Mouse (Mus musculus) cortical plate, adult 2 months (tissue): ENCODE data around the gene Kcnip2.

Experiments
- CTCF ChIP-seq: fragments of 200-500 bp; IDR thresholded peaks from 2 replicates; pipeline ENCODE4 v1.5.1; 2011; ENCODE audit warnings: mild to moderate bottlenecking, control low read depth, low read length; ENCODE audit not compliant: insufficient read depth; ENCODE audit errors: extremely low read depth
- POLR2A ChIP-seq: fragments of 200-500 bp; IDR thresholded peaks from 2 replicates; pipeline ENCODE4 v1.6.1; 2011; ENCODE audit warnings: mild to moderate bottlenecking, low read length, control low read depth; ENCODE audit not compliant: insufficient read depth; ENCODE audit errors: extremely low read depth

DNA sequence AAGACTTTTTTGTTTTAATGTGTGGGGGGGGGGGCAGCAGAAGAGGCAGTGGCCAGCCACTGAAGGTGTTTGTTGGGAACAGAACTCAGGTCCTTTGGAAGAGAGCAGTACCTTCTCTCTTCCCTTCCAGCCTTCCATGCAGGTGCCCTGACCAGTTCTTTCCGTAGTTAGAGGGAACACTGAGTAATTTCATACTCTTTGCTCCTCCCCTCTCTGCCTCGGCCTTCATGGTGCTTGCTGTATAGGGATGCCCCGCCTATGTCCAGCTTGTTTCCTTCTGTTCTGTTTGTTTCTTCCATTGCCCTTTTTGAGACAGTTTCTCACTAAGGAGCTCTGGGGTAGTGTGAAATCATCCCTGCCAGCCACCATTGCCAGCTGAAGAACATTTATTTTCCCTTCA, 30.4 kb downstream of the Kcnip2 start:
- TF ChIP-seq POLR2A (no peak), CTCF (no peak)
